Mouse (Mus musculus): Measurements from ENCODE around the gene Shoc2. TPM values are rescaled to one million over a fixed set of nuclear protein-coding genes. Genes with fewer than 3 reads are reported as not detected.
A peak's percentile ranks its signal among the peaks of the same experiment; 100 is the strongest.

The Shoc2 gene
- total and polyA plus RNA-seq, 3 experiments = 14.1 to 27.1 (median 23.7) TPM

- H3K27ac ChIP-seq (ENCODE audit: insufficient read depth, low read depth) = peak overlapping the region; percentile 97
- H3K4me2 ChIP-seq (ENCODE audit: insufficient read depth, low read depth, poor library complexity, severe bottlenecking) = peak overlapping the region; percentile 80
- in situ Hi-C loops (cut with MboI; ENCODE audit: low pct_ligation_motif_present, low pct_unique_long_range_greater_than_20kb, low sequenced_read_pairs) = no loop called here
- peak overlapping the region; percentile 64 for H3K9ac ChIP-seq (ENCODE audit: insufficient read depth, low read depth)
- H3K4me3 ChIP-seq (replicated peaks in 1 of 3; ENCODE audit: low read depth in 2 of 3, low read length in 2 of 3, poor library complexity in 1 of 3) = peak overlapping the region; percentile 35 to 53 (median 42)
- H3K79me2 ChIP-seq (replicated peaks; ENCODE audit: control insufficient read depth, extremely low read depth, insufficient read depth, poor library complexity, severe bottlenecking) = 0 out of 2 replicates have a peak, but pooled peaks cover 6% of the 10 kb centered on the region
- no peaks in the 10 kb centered on the region for H3K9me3 ChIP-seq (replicated peaks; ENCODE audit: low read length)
- no peaks in the 10 kb centered on the region for H3K27me3 ChIP-seq (replicated peaks)
- no peaks in the 10 kb centered on the region for H3K36me3 ChIP-seq (replicated peaks in 1 of 2; ENCODE audit: control insufficient read depth in 1 of 2, insufficient read depth in 1 of 2, low read length in 1 of 2)
- dilution Hi-C loops (cut with MboI; ENCODE audit: extremely low pct_ligation_motif_present, extremely low pct_unique_long_range_greater_than_20kb, low sequenced_read_pairs) = no loop called here
- DNase-seq (ENCODE audit: extremely low read depth) = peak; percentile 37
- peaks cover 25 to 69% of the 10 kb centered on the region in 2 experiments for H3K4me1 ChIP-seq (ENCODE audit: control insufficient read depth in 1 of 2, insufficient read depth in 2 of 2)
- TF ChIP-seq EP300 (IDR thresholded peaks at IDR 0.05; ENCODE audit: low read length) (0 out of 2 replicates have a peak, but pooled peaks have one; percentile 38), ZC3H11A (IDR thresholded peaks at IDR 0.05; ENCODE audit: low read depth, low read length) (no peak), ZKSCAN1 (IDR thresholded peaks at IDR 0.05; ENCODE audit: borderline replicate concordance, low read depth, low read length) (no peak), SIN3A (IDR thresholded peaks at IDR 0.05; ENCODE audit: low read length) (0 out of 2 replicates have a peak, but pooled peaks have one; percentile 31), HCFC1 (IDR thresholded peaks at IDR 0.05; ENCODE audit: low read depth, low read length) (peak; percentile 38), JUN (IDR thresholded peaks at IDR 0.05; ENCODE audit: insufficient read depth, low read depth, low read length) (no peak), MYC (IDR thresholded peaks at IDR 0.05; ENCODE audit: low read depth, low read length) (no peak), CTCF (conservative IDR thresholded peaks at IDR 0.05 in 1 of 2, IDR thresholded peaks at IDR 0.05 in 1 of 2; ENCODE audit: low read depth in 2 of 2, low read length in 2 of 2) (no peak), POLR2AphosphoS2 (IDR thresholded peaks at IDR 0.05; ENCODE audit: low read depth, low read length) (no peak), BHLHE40 (IDR thresholded peaks at IDR 0.05; ENCODE audit: low read depth, low read length) (no peak), USF1 (IDR thresholded peaks at IDR 0.05; ENCODE audit: low read depth, low read length) (no peak), UBTF (IDR thresholded peaks at IDR 0.05; ENCODE audit: low read depth, low read length) (no peak), GABPA (IDR thresholded peaks at IDR 0.05; ENCODE audit: insufficient replicate concordance, low read depth, low read length) (no peak), ELF1 (IDR thresholded peaks at IDR 0.05; ENCODE audit: low read depth, low read length) (peak; percentile 61; the same call in 1 of the 2 replicates), MXI1 (IDR thresholded peaks at IDR 0.05; ENCODE audit: low read depth, low read length) (peak; percentile 30; the same call in 1 of the 2 replicates), E2F4 (IDR thresholded peaks at IDR 0.05; ENCODE audit: insufficient replicate concordance, low read depth, low read length) (no peak), ZNF384 (IDR thresholded peaks at IDR 0.05; ENCODE audit: low read depth, low read length) (no peak; the same call in 1 of the 2 replicates), USF2 (conservative IDR thresholded peaks at IDR 0.05; ENCODE audit: low read depth, low read length) (no peak), CHD1 (IDR thresholded peaks at IDR 0.05; ENCODE audit: low read depth, low read length) (peak; percentile 87), MAZ (IDR thresholded peaks at IDR 0.05; ENCODE audit: low read depth, low read length) (no peak), NRF1 (IDR thresholded peaks at IDR 0.05; ENCODE audit: low read depth, low read length) (no peak), PAX5 (IDR thresholded peaks at IDR 0.05; ENCODE audit: low read length) (no peak), MAX (IDR thresholded peaks at IDR 0.05; ENCODE audit: low read length) (0 out of 2 replicates have a peak, but pooled peaks have one; percentile 6), KAT2A (IDR thresholded peaks at IDR 0.05; ENCODE audit: insufficient replicate concordance, low read length) (no peak), SMC3 (IDR thresholded peaks at IDR 0.05; ENCODE audit: low read depth, low read length) (no peak), RAD21 (IDR thresholded peaks at IDR 0.05; ENCODE audit: low read depth, low read length) (no peak), NELFE (IDR thresholded peaks at IDR 0.05; ENCODE audit: low read depth, low read length) (peak; percentile 53; the same call in 1 of the 2 replicates), TCF12 (IDR thresholded peaks at IDR 0.05; ENCODE audit: low read depth, low read length) (peak; percentile 58), TBP (conservative IDR thresholded peaks at IDR 0.05; ENCODE audit: low read depth, low read length) (0 out of 2 replicates have a peak, but pooled peaks have one; percentile 38), JUND (conservative IDR thresholded peaks at IDR 0.05; ENCODE audit: low read depth, low read length) (no peak), IRF4 (IDR thresholded peaks at IDR 0.05; ENCODE audit: low read depth, low read length) (0 out of 2 replicates have a peak, but pooled peaks have one; percentile 32), POLR2A (IDR thresholded peaks at IDR 0.05; ENCODE audit: low read depth, low read length) (peak; percentile 35; the same call in 1 of the 2 replicates), ETS1 (conservative IDR thresholded peaks at IDR 0.05; ENCODE audit: low read depth, low read length) (no peak), CHD2 (IDR thresholded peaks at IDR 0.05; ENCODE audit: low read length) (0 out of 2 replicates have a peak, but pooled peaks have one; percentile 24), MEF2A (IDR thresholded peaks at IDR 0.05; ENCODE audit: borderline replicate concordance, low read depth, low read length) (0 out of 2 replicates have a peak, but pooled peaks have one; percentile 21), MAFK (IDR thresholded peaks at IDR 0.05; ENCODE audit: insufficient replicate concordance, low read length) (no peak), RCOR1 (conservative IDR thresholded peaks at IDR 0.05; ENCODE audit: low read depth, low read length) (no peak)
Observed at GRCm38 (mm10) chr19:53898970-53899900, 44.9 kb upstream of the Shoc2 start.

Data from CH12.LX (cell line).